Mouse (Mus musculus) adrenal gland, adult 8-10 months (tissue): Measurements from ENCODE around the gene Ifnl3. TPM values are rescaled to one million over a fixed set of nuclear protein-coding genes. Genes with fewer than 3 reads are reported as not detected.
A peak's percentile ranks its signal among the peaks of the same experiment; 100 is the strongest.
"Not testable (repeated sequence)": the region's sequence is repeated elsewhere in the genome, so short reads cannot be mapped to it uniquely, and the experiment has no call there.

Experiments
- DNase-seq: peaks from one replicate; pipeline ENCODE4 v3.0.0; 2022
- total RNA-seq, 4 experiments: library from RNA; stranded (reverse); gene quantifications; 2 replicates each; pipeline ENCODE4 v1.2.4; 2022

The Ifnl3 gene
- not detected for total RNA-seq

DNA sequence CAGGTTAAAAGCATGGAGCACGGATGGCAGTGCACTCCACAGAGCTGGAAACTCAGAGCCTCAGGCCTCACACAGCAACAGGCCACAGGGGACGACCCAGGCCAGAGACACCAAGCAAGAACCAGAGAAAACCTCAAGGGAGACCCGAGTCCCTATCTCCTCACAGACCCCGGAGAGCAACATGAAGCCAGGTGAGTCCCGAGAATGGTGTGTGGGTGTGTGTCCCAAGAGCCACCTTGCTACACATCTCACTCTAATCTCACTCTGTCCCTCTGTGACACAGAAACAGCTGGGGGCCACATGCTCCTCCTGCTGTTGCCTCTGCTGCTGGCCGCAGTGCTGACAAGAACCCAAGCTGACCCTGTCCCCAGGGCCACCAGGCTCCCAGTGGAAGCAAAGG lies at the start of gene Ifnl3:
Gene Ifnl3 (plus strand): TSS at position 301 of the 400 bp plus-strand sequence.
- not testable (repeated sequence) for DNase-seq

DNA sequence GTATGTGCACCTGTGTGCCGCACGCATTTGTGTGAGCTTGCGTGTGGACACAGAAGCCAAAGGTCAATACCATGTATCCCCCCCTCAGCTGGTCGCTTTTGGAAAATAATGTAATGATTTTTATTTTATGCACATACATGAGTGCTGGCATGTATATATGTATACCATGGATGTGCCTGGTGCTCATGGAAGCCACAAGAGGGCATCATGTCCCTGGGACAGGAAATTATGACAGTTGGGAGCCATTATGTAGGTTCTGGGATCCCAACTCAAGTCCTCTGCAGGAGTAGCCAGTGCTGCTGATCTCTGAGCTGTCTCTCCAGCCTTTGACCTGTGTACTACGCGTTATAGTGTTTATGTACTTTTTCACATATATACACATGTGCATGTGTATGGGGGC lies 46.4 kb upstream of the Ifnl3 start:
- no peak for DNase-seq

DNA sequence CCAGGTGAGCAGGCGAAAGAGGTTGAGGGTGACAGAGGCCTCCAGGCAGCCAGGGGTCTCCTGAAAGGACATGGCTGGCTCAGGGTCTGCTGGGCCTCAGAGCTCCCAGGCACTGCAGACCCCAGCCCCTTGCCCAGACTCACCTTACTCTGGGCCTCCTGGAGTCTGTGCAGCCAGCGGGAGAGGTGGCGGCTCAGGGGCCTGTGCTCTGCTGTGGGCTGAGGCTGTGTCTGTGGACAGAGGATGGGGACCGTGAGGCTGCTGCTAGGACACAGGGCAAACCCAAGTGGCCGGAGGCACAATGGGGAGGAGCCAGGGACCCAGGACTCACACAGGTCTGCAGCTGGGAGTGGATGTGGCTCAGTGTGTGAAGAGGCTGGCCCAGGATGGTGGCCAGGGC lies 45.3 kb upstream of the Ifnl3 start:
- no peak for DNase-seq

DNA sequence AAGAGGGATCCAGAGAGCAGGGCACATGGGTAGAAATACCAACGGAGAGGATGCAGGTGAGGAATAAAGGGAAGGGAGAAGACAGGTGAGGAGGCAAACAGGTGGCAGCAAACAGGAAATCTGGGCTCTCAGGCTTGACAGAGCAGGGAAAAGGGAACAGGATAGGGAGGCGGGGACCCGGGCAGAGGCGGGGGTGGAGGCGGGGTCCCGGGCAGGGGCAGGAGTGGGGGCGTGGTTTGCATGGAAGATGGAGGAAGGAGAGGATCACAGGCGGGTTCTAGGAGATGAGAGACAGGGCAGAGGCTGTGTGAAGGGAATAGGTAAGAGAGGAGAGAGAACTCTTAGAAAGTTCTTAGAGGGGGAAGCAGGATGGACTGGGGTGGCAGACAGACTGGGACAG lies 43.8 kb upstream of the Ifnl3 start:
- DNase-seq, result no peak

DNA sequence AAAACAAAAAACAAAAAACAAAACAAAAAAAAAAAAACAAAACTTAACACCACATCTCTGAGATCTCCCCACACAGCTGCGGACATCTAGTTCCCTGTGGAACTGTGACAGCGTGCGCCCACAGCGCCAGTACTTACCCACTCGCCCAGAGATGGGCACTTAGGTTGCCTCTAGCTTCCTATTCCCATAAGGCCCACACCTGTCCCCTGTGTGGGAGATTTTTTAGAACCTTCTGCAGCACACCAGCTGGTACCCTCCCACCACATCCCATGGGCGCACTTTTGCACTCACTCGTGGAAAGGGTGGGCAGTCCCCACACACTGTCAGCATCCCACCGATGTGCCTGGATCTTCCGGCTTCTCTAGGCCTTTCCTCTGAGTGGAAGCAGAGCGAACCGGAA lies 39.8 kb upstream of the Ifnl3 start:
- no peak for DNase-seq

DNA sequence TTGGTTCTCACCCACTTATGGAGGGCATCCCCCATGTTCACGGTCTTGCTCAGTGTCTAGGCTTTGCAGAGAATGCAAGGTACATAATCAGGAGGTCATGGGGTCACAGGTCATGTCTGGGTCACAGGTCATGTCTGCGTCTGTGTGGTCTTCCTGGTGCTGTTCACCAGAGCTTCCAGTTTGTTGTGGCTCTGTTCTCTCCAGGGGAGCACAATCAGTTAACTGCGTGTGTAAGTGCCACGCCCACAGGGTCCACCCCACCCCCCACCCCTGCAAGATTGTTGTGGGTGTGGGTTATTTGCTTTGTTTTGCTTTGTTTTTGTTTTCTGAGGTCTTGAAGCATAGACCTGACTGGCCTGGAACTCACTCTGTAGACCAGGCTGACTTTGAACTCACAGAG lies 38.4 kb upstream of the Ifnl3 start:
- no peak for DNase-seq

DNA sequence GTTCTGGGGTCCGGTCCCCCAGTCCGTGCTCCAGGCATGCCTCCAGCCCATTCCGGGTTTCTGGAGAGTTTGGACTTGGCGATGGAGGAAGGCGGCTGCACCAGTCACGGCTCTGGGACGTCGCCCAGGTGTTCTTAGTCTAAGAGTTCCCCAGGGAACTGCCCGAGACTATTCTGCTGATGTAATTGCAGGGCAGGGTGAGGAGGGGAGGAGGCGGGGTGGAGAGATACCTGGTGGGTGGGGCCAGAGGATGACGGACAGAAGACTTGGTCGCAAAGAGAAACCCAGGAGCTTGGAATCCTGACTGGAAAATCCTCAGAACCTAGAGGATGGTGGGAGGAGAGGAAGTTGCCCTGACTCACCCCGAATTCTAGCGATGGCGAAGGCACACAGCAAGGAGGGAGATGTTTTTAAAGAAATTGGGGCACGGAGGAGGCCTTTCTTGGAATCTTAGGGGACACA lies 34.6 kb upstream of the Ifnl3 start:
- no peak for DNase-seq

DNA sequence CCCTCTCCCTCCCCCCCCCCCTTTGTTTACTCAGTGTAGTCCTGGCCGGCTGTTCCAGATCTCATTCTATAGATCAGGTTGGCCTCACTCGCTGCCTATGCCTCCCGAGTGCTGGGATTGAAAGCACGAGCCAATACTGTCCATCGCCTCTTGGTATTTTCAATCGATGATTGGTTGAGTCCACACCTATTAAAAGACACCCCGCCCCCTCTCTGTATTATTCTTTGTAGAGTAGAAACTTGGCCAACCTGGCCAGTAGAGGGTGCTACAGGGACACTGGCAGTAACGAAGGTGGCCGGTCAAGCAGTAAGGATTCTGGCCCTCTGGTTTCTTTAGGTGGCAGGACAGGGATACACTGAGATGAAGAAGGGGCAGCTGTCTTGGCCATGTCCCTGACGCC lies 32.2 kb upstream of the Ifnl3 start:
- peak; percentile 47 for DNase-seq

DNA sequence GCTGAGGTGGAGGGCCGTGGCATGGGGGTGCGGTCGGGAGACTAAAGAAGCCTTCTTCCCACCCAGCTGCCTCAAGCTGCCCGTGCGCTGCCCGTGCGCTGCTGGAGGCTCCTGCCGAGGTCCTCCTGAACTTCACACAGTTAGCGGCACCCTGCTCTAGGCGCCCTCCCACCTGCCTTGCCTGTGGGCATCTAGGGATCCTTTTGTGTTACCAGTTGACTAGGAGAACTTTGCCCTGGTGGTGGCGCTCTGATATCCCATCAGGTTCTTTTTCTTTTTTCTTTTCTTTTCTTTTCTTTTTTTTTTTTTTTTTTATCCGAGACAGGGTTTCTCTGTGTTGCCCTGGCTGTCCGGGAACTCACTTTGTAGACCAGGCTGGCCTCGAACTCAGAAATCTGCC lies 31.7 kb upstream of the Ifnl3 start:
- no peak for DNase-seq

DNA sequence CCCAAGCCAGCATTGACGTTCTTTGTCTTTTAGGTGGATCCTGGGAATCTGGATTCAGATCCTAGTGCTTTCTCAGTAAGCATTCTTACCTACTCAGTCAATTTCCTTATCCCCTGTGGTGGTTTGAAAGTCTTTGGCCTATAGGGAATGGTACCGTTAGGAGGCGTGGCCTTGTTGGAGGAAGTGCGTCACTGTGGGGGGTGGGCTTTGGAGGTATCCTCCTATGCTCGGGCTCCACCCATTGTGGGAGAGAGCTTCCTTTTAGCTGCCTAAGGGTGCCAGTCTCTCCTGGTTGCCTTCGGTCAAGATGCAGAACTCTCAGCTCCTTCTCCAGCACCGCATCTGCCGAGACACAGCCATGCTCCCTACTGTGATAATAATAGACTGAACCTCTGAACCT lies 30.3 kb upstream of the Ifnl3 start:
- no peak for DNase-seq

DNA sequence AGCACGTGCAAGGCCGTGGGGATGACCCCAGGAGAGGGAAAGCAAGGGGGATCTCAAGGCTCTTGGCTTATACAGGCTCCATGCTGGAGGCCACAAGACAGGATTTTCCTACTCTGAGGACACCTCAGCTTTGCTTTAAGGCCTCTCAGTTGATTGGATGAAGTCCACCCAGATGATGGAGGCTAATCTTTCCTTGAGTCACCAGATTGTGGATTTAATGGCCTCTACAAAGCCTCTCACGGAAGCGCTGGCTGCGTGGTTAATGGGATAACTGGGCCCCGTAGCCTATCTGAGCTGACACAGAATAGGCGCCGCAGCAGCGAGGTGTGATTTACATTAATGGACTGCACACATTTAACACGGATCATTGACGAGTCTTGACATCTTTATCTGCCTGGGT lies 27.2 kb upstream of the Ifnl3 start:
- DNase-seq, result no peak

DNA sequence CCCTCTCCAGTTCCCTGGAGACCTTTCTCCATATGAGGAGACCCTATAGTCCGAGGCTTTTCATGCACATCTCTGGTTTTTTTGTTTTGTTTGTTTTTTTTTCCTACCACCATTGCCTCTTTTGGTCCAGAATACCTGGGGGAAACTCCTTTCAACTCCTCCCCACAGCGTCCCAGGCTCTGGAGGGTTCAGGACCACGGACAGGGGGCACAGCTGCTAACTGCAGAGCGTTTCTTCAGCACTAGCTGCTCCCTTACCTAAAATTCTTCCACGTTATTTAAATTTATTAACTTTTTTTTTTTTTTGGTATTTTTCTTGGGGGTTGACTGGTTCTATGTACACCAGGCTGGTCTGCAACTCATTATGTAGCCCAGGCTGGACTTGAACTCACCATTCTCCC lies 17.1 kb upstream of the Ifnl3 start:
- DNase-seq, result no peak

DNA sequence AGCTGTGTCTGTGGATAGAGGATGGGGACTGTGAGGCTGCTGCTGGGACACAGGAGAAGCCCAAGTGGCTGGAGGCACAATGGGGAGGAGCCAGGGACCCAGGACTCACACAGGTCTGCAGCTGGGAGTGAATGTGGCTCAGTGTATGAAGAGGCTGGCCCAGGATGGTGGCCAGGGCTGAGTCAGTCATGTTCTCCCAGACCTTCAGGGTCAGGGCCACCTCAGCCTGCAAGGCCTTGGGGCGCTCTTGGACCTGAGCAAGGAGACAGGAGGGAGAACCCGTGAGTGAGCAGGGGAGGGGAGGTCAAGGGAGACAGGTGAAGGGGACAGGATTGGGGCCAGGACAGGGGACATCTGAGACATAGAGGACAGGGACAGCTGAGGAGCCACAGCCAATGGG lies 13.5 kb upstream of the Ifnl3 start:
- peak; percentile 44 for DNase-seq

DNA sequence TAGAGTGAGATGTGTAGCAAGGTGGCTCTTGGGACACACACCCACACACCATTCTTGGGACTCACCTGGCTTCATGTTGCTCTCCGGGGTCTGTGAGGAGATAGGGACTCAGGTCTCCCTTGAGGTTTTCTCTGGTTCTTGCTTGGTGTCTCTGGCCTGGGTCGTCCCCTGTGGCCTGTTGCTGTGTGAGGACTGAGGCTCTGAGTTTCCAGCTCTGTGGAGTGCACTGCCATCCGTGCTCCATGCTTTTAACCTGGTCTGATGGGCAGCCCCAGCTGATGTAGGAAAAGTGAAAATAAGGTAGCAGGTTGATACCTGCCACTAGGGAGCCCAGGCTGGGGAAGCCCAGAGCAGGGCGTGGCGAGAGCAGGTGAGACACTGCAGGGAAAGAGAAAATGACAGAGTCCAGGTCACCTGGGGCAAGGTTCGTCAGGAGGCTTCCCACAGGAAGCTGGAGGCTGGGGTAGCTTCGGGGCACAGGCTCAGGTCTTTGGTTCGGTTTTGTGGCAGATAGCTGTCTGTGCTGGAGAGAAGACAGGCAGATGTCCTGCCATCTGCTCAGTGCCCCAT lies 12.1 kb upstream of the Ifnl3 start, which contains the start of gene Ifnl2:
Gene Ifnl2 (minus strand): TSS at position 51 of the 570 bp plus-strand sequence.
- not testable (repeated sequence) for DNase-seq

DNA sequence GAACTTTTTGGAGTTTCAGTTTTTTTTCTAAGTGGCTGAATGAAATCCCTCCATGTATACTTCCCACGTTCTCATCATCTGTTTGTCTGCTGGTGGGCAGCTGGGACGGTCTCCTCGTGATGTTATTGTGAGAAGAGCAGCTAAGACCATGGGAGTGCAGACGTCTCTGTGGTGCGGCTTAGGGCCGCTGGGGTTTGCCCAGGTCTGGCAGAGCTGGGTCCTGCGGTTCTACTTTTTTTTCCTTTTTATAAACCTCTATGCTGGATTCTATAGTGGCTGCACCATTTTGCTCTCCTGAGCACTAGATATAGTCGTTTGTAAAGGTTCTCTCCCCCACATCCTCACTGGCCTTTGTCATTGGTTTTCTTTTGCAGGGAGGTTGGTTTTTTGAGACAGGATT lies 11.2 kb upstream of the Ifnl3 start:
- DNase-seq, result no peak

DNA sequence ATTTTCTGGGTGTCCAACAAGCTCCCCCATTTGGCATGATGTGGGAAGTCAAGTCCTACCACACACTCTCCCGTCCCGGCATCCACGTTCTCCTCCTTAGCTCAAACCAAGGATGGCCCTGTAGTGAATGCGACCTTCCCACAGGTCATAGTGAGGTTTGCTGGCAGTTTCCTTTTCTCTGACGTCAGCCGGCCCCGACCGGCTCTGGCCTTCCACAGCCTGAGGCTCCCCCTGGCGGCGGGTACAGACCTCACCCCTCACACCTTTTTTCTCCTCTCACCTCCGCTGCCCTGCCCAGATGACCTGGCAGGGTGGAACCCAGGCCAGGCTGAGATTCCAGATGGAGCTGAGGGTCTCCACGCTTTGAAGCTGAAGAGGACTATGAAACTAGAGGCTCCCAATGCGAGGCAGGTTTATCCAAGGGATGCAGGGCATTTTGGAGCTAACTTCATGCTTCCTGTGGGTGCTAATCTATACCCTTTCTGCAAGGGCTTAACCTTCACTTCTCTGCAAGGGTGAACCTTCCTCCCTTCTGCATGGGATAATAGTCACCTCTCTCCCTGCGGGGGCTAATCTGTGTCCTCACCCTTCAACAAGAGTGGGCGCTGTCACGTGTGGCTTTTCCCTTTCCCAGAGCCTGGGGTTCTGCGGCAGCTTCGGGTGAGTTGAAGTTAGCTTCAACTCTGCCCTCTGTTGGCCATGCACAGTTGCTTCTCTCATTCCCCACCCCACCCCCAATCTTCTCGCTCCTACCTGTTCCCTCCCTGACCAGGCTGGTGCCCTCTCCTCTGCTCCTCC lies 5.5 kb downstream of the Ifnl3 start:
- peak; percentile 75 for DNase-seq

DNA sequence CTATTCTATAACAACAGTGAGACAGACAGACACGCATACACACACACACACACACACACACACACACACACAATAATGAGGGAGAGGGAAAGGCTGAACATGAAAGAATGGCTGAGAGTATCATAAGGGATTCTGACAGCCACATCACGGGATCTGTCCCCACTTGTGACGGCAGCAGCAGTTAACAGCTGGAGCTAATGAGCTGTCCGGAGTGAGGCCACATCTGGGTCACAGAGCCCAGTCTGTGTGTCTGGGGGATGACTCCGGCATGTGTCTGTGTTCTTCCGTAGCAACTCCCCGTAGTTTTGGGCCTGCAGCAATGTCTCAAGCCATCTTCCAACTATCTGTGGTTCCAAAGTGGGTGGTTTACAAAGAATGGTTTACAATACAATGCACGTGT lies 9.4 kb downstream of the Ifnl3 start:
- no peak for DNase-seq

DNA sequence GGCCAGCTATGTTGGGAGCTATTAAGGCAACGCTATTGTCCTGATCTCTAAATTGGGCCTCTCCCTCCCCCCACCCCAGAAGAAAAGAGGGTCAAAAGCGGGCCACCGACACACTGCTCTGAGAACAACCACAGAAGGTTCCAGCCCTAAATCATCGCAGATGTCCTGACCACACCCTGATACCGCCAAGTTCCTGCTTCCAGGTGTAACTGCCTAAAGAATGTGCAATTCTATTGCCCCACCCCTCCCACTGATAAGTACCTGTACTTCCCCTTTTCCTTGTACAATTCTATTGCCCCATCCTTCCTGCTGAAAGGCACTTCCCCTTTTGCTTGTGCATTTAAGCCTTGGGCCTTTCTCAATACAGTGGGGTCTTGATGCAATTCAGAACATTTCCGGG lies 16.2 kb downstream of the Ifnl3 start:
- not testable (repeated sequence) for DNase-seq

DNA sequence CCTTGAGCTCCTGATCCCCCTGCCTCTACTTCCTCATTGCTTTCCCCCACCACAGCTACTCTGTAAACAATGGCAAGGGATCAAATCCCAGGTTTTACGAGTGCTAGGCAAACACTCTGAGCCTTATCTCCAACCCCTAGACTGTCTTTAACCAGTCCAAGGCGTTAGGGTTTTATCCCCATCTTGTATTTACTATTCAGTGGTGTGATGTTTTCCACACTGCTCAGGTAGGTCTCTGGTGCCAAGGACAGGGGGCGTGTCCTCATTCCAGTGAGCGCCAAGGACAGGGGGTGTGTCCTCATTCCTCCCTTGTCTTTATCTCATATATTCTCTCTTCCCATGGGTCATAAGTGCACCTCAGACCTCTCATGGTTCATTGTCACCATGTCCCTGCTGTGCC lies 17.9 kb downstream of the Ifnl3 start, which contains the start of gene Sycn:
Gene Sycn (plus strand): TSS at position 360 of the 400 bp plus-strand sequence.
- DNase-seq, result no peak

DNA sequence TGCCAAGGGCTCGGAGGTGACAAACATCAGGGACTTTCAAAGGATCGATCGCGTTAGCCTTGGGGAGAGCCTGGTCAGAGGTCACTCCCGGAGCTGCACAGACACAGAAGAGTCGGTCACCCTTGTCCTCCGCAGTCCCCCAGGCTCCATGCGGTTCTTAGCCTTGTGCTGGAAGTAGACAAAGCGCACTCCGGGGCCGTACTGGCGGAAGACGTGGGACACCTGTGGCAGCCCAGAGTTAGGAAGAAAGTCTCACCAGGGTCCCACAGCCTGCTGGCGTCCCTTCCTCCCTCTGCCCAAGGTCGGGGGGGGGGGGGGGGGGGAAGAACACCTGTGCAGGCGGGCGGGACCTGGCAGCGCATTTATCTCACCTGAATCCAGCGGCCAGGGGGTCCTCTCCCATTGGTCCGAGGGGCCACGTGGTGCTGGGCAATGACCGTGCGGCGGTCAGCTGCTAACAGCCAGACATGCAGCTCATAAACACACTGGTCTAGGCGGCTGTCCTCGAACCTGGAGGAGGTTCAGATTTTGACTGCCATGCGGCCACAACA lies 21.5 kb downstream of the Ifnl3 start:
- no peak for DNase-seq

DNA sequence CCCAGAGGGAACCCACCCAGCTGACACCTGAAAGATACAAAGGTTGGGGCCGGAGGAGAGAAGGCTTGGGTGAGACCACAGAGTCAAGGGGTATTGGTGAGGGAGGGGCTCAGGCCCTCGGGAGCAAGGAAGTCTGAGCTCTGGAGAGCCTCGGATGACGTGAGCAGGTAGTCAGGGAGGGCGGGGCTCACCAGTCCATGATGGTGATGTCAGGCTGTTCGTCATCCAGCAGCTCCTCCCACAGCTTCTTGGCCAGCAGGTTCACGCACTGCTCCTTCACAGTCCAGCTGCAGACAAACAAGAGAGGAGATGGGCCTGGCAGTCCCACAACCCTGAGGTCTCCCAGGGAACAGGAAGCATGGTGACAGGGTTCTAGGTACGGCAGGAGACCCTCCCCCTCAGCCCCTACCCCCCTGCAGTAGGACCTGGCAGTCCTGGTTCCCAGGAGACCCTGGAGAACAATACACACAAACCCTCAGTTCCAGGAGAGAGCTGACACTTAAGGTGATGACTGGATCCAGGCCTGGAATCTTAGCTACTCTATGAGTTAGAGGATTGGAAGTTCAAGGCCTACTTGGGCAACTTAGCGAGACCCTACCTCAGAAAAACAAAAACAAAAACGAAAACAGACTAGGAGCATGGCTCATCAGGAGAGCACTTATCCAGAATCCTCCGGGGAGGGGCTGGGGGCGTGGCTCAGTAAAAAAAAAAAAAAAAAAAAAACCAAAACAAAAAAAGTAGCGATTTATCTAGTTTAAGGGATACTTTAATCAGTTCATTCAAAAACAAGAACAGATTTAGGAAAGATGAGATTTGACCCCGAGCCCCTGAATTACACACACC lies 22.6 kb downstream of the Ifnl3 start:
- DNase-seq, result no peak

DNA sequence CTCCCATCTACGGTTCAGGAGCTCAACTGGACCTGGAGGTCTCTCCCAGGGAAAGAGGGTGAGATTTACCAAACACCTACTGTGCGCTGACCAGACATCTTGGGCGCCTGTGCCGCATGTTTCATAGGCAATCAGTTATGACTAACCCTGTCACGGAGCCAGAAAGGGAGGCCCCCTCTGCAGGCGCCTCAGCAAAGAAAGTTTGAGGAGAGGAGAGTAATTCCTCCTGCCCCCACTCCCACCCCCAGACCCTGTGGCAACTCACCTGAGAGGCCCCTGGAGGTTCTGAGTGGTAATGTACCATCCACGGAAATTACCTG lies 23.2 kb downstream of the Ifnl3 start:
- DNase-seq, result no peak

DNA sequence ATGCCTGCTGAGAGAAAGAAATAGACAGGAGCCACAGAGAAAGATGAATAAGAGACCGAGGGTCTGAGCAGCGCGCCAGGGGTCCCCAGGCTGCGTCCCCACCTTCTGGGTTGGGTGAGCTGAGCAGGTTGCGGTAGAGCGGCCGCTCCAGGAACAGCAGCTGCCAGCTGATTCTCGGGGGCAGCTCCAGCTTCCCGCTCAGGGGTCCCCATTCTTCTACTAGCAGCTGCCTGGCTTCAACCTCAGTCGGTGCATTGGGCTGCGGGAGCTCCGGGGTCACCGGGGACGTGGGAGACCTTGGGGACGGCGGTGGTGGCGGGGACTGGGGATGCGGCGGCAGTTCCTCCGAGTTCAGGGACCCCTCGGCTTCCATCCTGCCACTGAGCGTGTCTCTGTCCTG lies 24.0 kb downstream of the Ifnl3 start:
- DNase-seq, result no peak
